Mouse (Mus musculus) stomach, embryonic 15.5 days (tissue): ENCODE measurements at regions not wholly inside any gene's neighbourhood (a gene's known extent, or its start where the extent isn't known, plus 50 kb on each side); places are given as distances from the start of the nearest gene placed in this dataset.

ENCODE experiments used
- ATAC-seq: fragments of 200-750 bp; cut with Nextera tagmentation; 2 replicates; pipeline ENCODE4 v1.8.0; 2017; ENCODE audit warnings: low read depth, moderate number of reproducible peaks, moderate TSS enrichment; ENCODE audit not compliant: insufficient read depth, low FRiP score
- H3K27ac ChIP-seq: fragments of 300-500 bp; sonication (generic); 2 replicates; pipeline ENCODE4 v1.5.1; 2015; ENCODE audit warnings: mild to moderate bottlenecking, inconsistent platforms
- H3K27me3 ChIP-seq: fragments of 300-500 bp; sonication (generic); replicated peaks from 2 replicates; pipeline ENCODE4 v1.6.1; 2015; ENCODE audit warnings: inconsistent platforms
- H3K36me3 ChIP-seq: fragments of 300-500 bp; sonication (generic); 2 replicates; pipeline ENCODE4 v1.6.1; 2015; ENCODE audit warnings: inconsistent platforms
- H3K4me1 ChIP-seq: fragments of 300-500 bp; sonication (generic); 2 replicates; pipeline ENCODE4 v1.6.1; 2015; ENCODE audit warnings: inconsistent platforms
- H3K4me2 ChIP-seq: fragments of 300-500 bp; sonication (generic); 2 replicates; pipeline ENCODE4 v1.6.1; 2015; ENCODE audit warnings: mild to moderate bottlenecking, inconsistent platforms
- H3K4me3 ChIP-seq: fragments of 300-500 bp; sonication (generic); replicated peaks from 2 replicates; pipeline ENCODE4 v1.5.1; 2015; ENCODE audit warnings: inconsistent platforms
- H3K9ac ChIP-seq: fragments of 300-500 bp; sonication (generic); 2 replicates; pipeline ENCODE4 v1.6.1; 2015; ENCODE audit warnings: inconsistent platforms
- H3K9me3 ChIP-seq: fragments of 300-500 bp; sonication (generic); 2 replicates; pipeline ENCODE4 v1.6.1; 2016; ENCODE audit warnings: inconsistent platforms
- WGBS: fragments of 180-500 bp; shearing (Covaris S2); methylation state at CpG from one replicate; pipeline ENCODE4 v1.1.7; 2015; 5-methylcytosine and 5-hydroxymethylcytosine counted together

DNA sequence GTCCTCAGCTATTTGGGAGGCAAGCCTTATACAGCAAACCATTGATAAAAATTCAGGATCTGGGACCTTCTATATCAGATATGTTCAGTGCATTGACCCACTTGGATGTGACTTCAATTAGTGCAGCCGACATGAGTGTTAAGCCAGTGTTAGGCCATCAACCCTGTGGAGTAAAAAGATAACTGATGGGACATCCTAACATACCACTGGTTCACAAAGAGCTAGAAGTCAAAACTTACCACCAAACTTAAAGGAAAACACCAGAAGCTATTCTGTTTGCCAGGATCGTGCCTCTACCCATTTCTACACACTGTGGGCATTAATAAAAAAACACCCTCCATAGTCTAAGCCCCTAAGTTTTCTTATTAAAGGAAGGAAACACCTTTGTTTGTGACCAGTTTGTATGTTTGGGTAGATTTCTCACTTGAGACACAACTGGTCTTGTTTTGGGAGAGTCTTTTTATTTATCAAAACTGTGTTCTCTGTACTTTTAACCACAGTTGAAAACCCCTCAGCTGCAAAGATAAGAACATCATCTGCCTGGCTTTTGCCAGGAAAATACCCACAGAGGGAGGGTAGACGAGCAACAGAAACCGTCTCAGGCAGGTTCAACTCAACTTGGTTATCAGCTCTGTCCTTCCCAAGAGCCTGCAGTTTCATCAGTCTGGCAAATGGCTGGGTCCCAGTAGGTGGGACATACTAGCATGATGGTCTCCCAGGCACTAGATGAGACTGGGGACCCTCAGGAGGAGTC is 283.5 kb downstream of the Sox4 start:
- 92% methylated on average over 4 of the region's 4 CpGs for WGBS
- Histone ChIP-seq H3K9ac (no peak overlapping the region), H3K36me3 (no peaks in the 10 kb centered on the region), H3K27me3 (no peaks in the 10 kb centered on the region), H3K4me3 (no peak overlapping the region), H3K4me2 (no peak overlapping the region), H3K9me3 (no peaks in the 10 kb centered on the region), H3K27ac (no peak overlapping the region), H3K4me1 (no peaks in the 10 kb centered on the region)
- no peak for ATAC-seq

DNA sequence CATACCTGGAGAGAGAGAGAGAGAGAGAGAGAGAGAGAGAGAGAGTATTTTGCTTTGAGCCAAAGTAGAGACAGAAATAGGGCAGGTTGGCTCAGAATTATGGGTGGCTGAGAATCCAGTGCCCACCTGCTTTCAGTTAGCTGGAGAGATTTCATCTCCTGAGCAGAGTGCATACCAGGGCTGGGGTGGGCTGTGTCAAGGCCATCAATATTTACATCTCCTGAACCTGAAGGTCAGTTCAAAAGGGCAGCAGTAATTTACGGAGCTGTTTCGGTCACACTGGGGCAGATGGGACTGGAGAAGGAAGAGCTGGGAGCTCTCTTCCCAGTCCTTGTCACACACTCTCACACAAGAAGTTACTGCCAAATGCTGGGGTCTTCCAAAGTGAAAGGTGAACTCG is 286.7 kb downstream of the Sox4 start:
- 57% methylated on average over 3 of the region's 3 CpGs for WGBS
- ATAC-seq = no peak
- no peak overlapping the region for H3K9ac ChIP-seq

DNA sequence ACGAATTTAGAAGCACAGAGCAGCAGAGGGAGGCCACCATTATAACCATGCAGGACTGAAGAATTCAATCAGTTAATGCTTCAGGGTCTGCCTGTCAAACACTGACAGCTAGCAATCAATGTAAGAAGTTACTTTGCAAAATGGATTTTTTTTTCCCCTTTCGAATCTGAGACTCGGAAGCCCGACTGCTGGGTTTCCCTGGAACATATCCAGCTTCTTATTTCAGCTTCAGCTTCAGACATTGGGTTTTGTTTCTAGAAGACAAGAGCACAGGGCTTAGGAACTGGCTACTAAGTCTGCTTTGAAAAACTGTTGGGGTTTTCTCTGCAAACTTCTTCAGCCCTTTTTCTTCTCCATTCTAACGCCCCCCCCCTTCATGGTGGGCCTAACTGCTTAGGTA is 288.4 kb downstream of the Sox4 start:
- no peak overlapping the region for H3K4me3 ChIP-seq
- no peak for ATAC-seq
- H3K36me3 ChIP-seq = no peaks in the 10 kb centered on the region
- H3K4me1 ChIP-seq = peaks cover 11% of the 10 kb centered on the region
- 39% methylated on average over 5 of the region's 5 CpGs for WGBS
- H3K9ac ChIP-seq = no peak overlapping the region
- no peaks in the 10 kb centered on the region for H3K9me3 ChIP-seq
- H3K27ac ChIP-seq = no peak overlapping the region
- H3K4me2 ChIP-seq = no peak overlapping the region
- H3K27me3 ChIP-seq = no peaks in the 10 kb centered on the region

More for the DNA sequence above, 286.7 kb downstream of the Sox4 start:
- no peak overlapping the region for H3K27ac ChIP-seq
- H3K4me1 ChIP-seq = peaks cover 11% of the 10 kb centered on the region
- no peak overlapping the region for H3K4me3 ChIP-seq
- no peaks in the 10 kb centered on the region for H3K36me3 ChIP-seq
- H3K27me3 ChIP-seq = no peaks in the 10 kb centered on the region
- H3K9me3 ChIP-seq = no peaks in the 10 kb centered on the region
- H3K4me2 ChIP-seq = no peak overlapping the region

DNA sequence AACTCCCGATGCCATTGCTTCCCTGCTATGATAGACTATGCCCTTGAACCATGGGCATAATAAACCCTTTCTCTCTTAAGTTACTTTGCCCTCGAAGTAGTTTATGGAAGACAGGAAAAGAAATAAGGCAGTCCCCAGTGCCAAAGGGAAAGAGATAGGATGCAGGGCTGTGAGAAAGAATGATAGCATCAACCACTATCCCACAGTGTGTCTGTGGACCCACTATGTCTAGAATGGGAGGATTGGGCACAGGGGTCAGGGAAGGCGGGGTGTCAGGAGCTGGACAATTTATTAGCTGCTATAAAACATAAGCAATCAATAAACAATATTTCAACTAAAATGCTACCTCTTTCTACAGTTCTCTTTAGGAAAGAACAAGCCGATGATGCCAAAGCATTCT is 288.8 kb downstream of the Sox4 start:
- Histone ChIP-seq H3K4me3 (no peak overlapping the region), H3K27ac (no peak overlapping the region), H3K4me1 (peaks cover 11% of the 10 kb centered on the region), H3K27me3 (no peaks in the 10 kb centered on the region), H3K4me2 (no peak overlapping the region), H3K9me3 (no peaks in the 10 kb centered on the region), H3K9ac (no peak overlapping the region), H3K36me3 (no peaks in the 10 kb centered on the region)
- 50% methylated on average over 4 of the region's 4 CpGs for WGBS
- ATAC-seq = no peak

DNA sequence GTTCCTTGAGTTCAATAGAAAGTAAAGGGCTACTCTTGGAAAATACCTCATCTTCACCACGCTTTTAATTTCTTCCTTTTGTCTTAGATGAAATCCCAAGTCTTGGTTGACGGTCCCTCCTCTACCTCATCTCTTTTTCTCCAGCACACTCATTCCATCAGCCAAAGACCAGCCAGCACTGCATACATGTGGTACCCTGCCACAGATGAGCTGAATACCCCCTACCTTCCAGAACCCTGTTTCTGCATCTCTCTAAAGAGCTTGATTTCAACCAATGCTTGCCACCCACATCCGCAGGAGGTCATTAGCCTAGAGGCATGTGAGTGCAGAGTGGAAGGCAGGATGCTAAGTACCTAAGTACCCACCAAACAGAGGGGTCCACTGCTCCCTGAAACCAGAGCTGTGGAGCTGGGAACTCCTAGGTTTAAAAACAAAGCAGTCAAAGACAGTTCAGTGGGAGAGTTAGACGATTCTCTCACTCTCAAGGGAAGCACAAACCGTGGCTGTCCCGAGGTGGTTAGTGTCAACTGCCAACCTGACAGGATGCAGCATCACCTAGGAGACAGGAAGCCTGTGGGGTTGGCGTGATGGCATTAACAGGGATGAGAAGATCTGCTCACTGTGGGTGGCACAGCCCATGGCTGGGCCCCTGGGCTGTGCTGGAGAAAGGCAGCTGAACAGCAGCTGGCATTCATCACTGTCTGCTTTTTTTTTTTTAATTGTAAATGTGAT is 289.4 kb downstream of the Sox4 start:
- Histone ChIP-seq H3K9me3 (no peaks in the 10 kb centered on the region), H3K4me2 (no peak overlapping the region), H3K9ac (no peak overlapping the region), H3K36me3 (no peaks in the 10 kb centered on the region), H3K27me3 (no peaks in the 10 kb centered on the region), H3K4me3 (no peak overlapping the region), H3K4me1 (peaks cover 11% of the 10 kb centered on the region), H3K27ac (no peak overlapping the region)
- 44% methylated on average over 7 of the region's 7 CpGs for WGBS
- ATAC-seq = no peak

DNA sequence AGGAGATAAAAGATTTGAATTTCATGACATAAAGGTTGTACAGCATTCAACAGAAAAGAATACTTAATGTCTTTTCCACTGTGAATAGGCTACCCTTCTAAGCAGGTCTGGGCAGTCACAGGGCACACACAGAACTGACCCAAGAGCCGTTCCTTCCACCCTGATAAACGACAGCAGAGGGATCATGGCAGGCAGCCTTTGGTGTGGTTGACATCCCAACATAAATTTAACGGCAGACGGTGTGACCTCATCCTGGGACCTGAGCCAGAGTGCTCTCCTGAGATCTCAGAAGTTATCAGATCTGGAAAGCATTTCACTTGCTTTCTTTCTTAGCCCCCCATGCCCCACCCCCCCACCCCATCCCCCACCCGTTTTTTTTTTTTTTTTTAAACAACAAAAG is 290.1 kb downstream of the Sox4 start:
- Histone ChIP-seq H3K27ac (no peak overlapping the region), H3K9ac (no peak overlapping the region), H3K4me3 (no peak overlapping the region), H3K27me3 (no peaks in the 10 kb centered on the region), H3K36me3 (no peaks in the 10 kb centered on the region), H3K4me2 (no peak overlapping the region), H3K9me3 (no peaks in the 10 kb centered on the region), H3K4me1 (peaks cover 11% of the 10 kb centered on the region)
- ATAC-seq = no peak
- 20% methylated on average over 5 of the region's 5 CpGs for WGBS

DNA sequence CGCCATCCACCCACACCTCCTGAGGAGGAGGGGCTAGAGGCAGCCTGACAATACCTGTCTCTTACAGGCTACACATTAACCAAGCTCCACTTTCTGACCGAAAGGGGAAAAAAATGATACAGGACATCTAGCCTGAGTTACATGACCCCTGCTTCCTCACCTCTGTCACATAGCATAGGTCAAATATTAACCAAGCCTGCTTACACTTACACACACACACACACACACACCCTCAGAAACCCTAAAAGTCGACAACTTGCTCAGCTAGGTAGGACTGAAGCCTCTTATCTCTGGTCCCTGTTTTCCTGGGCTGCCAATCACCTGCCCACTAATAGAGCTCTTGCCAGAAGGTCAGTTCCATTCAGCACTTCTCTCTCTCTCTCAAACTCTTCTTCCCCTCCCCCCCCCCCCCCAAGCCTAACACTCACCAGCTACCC is 291.2 kb downstream of the Sox4 start:
- Histone ChIP-seq H3K27me3 (no peaks in the 10 kb centered on the region), H3K4me3 (no peak overlapping the region), H3K36me3 (no peaks in the 10 kb centered on the region), H3K4me1 (peaks cover 11% of the 10 kb centered on the region), H3K4me2 (no peak overlapping the region), H3K9ac (no peak overlapping the region), H3K27ac (no peak overlapping the region), H3K9me3 (no peaks in the 10 kb centered on the region)
- ATAC-seq = peak; percentile 80
- 67% methylated on average over 3 of the region's 3 CpGs for WGBS

DNA sequence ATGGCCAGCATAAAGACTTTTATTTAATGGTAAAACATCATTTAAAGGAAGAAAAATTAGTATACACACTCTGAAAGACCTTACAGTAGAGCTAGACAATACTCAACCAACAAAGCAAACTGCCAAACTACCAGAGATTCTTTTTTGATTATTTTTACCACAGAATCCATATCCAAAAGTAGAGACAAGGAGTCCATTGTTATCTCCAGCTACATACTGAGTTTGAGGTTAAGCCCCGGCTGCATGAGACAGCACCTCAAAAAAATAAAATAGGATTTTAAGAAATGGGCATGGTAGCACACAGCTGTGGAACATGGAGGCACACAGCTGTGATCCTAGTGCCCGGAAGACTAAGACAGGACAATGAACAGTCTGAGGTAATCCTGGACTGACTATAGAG is 293.4 kb downstream of the Sox4 start:
- peaks cover 11% of the 10 kb centered on the region for H3K4me1 ChIP-seq
- no peak overlapping the region for H3K4me3 ChIP-seq
- no peaks in the 10 kb centered on the region for H3K9me3 ChIP-seq
- ATAC-seq = no peak
- H3K4me2 ChIP-seq = no peak overlapping the region
- no peak overlapping the region for H3K9ac ChIP-seq
- 85% methylated on average over 2 of the region's 2 CpGs for WGBS
- H3K36me3 ChIP-seq = no peaks in the 10 kb centered on the region
- H3K27me3 ChIP-seq = no peaks in the 10 kb centered on the region
- no peak overlapping the region for H3K27ac ChIP-seq

DNA sequence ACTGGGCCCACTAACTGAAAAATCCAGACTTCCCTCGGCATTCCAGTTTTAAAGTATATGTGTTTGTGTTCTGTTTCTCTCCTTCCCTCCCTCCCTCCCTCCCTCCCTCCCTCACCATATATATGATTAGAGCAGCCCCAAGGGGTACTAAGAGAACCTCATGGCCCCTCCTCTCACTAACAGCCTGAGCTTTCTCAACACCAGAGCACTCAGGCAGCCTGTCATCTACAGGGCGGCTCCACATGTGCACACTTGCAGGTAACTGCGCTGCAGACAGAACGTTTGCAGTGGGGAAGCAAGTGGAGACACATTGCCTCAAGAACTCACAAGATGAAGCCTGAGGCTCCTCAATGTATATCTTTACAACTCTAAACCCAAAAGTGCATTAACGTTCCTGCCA is 294.9 kb downstream of the Sox4 start:
- peaks cover 4% of the 10 kb centered on the region; the same call in 1 of the 2 replicates for H3K4me1 ChIP-seq
- H3K4me3 ChIP-seq = no peak overlapping the region
- H3K27ac ChIP-seq = no peak overlapping the region
- no peaks in the 10 kb centered on the region for H3K36me3 ChIP-seq
- no peak overlapping the region for H3K9ac ChIP-seq
- H3K27me3 ChIP-seq = no peaks in the 10 kb centered on the region
- no peak for ATAC-seq
- H3K9me3 ChIP-seq = no peaks in the 10 kb centered on the region
- WGBS = 31% methylated on average over 5 of the region's 5 CpGs
- no peak overlapping the region for H3K4me2 ChIP-seq

DNA sequence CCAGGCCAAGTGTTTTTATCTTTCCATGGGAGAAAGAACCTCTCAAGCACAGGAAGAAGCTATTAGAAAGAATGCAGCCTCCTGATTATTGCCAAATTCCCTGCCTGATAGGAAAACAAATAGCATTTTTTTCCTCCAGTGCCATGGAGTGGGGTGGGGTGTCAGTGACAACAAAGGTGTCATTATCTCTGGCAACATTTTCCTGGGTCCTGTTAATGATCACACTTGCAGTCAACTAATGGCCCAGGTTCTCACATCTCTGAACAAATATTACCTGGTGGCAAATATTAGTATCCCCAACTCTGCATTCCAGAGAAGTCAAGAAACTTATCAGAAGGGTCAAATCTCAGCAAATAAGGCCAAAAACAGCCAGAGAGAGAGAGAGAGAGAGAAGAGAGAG is 298.6 kb downstream of the Sox4 start:
- no peak overlapping the region for H3K4me2 ChIP-seq
- no peak for ATAC-seq

DNA sequence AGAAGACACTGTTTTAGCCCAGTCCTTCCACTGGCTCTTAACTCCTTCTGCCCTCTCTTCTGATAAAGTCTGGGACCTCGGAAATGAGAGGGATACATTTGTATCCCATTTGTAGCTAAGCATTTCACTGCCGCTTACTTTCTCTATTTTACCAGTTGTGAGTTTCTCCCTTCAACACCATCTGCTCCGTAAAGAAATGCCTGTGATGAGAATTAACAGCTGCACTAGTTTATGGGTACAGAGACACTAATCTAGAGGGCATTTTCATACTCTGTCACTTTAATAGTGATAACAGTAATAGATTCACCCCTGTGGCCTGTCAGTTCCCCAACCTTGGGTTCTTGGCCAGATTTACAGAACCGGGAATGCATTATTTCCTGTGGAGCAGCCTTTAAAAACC is 300.2 kb downstream of the Sox4 start:
- Histone ChIP-seq H3K27me3 (no peaks in the 10 kb centered on the region), H3K36me3 (no peaks in the 10 kb centered on the region)
- 73% methylated on average over 4 of the region's 4 CpGs for WGBS

More for the DNA sequence above, 298.6 kb downstream of the Sox4 start:
- Histone ChIP-seq H3K36me3 (no peaks in the 10 kb centered on the region), H3K4me1 (no peaks in the 10 kb centered on the region), H3K27ac (no peak overlapping the region), H3K9ac (no peak overlapping the region), H3K9me3 (no peaks in the 10 kb centered on the region), H3K27me3 (no peaks in the 10 kb centered on the region), H3K4me3 (no peak overlapping the region)

DNA sequence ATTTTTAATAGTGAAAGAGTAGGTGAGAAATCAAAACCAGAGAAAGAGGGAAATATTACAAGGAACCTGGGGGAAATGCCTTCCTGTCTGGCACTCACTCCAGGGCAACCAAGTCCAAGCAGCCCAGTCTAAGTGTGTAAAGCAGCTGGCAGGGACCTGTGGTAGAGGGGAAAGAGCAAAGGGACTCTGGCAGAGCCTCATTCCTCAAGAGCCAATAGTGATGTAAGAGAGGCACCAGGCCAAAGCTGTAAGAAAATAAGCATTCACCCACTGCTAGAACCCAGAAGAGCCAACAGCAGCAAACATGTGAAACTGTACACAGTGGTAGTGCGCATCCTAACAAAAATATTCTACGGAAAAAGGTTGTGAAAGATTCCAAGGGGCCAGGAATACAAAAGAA is 301.7 kb downstream of the Sox4 start:
- no peak overlapping the region for H3K27ac ChIP-seq
- H3K4me3 ChIP-seq = no peak overlapping the region
- H3K9ac ChIP-seq = no peak overlapping the region
- H3K9me3 ChIP-seq = no peaks in the 10 kb centered on the region
- no peaks in the 10 kb centered on the region for H3K27me3 ChIP-seq
- H3K4me1 ChIP-seq = no peaks in the 10 kb centered on the region
- WGBS = 85% methylated on average over 2 of the region's 2 CpGs
- H3K36me3 ChIP-seq = no peaks in the 10 kb centered on the region
- H3K4me2 ChIP-seq = no peak overlapping the region
- ATAC-seq = no peak

More for the DNA sequence above, 300.2 kb downstream of the Sox4 start:
- Histone ChIP-seq H3K27ac (no peak overlapping the region), H3K4me2 (no peak overlapping the region), H3K9ac (no peak overlapping the region), H3K4me3 (no peak overlapping the region), H3K4me1 (no peaks in the 10 kb centered on the region), H3K9me3 (no peaks in the 10 kb centered on the region)
- ATAC-seq = no peak
